Mouse (Mus musculus) spleen, adult 2 months (tissue): ENCODE measurements around the gene Ldlrad3. TPM values are rescaled to one million over a fixed set of nuclear protein-coding genes. Genes with fewer than 3 reads are reported as not detected.

Source experiments
- DNase-seq, 2 experiments: peaks; one replicate each; pipeline versions ENCODE4 v3.0.0 to v3.0.0-alpha.2; 2012 to 2021; ENCODE audit warnings: low spot score in 2 of 2, low read depth in 1 of 2
- H3K27ac ChIP-seq: fragments of 200-500 bp; 2 replicates; pipeline ENCODE4 v1.5.1; 2012; ENCODE audit warnings: low read length, inconsistent platforms; ENCODE audit not compliant: insufficient read depth
- H3K27me3 ChIP-seq: fragments of 200-500 bp; 2 replicates; pipeline ENCODE4 v1.6.1; 2012; ENCODE audit warnings: mild to moderate bottlenecking, moderate library complexity, low read length, inconsistent platforms; ENCODE audit not compliant: control insufficient read depth, insufficient read depth
- H3K36me3 ChIP-seq: fragments of 200-500 bp; 2 replicates; pipeline ENCODE4 v1.6.1; 2012; ENCODE audit warnings: mild to moderate bottlenecking, low read length, inconsistent platforms; ENCODE audit not compliant: control insufficient read depth, insufficient read depth
- H3K4me1 ChIP-seq: fragments of 200-500 bp; 2 replicates; pipeline ENCODE4 v1.6.1; 2011; ENCODE audit warnings: inconsistent platforms; ENCODE audit not compliant: control insufficient read depth, insufficient read depth, insufficient read length
- H3K4me3 ChIP-seq: fragments of 200-500 bp; 2 replicates; pipeline ENCODE4 v1.5.1; 2011; ENCODE audit warnings: mild to moderate bottlenecking, inconsistent platforms; ENCODE audit not compliant: insufficient read depth, insufficient read length; ENCODE audit errors: extremely low read depth
- CTCF ChIP-seq: fragments of 200-500 bp; IDR thresholded peaks from 2 replicates; pipeline ENCODE4 v1.5.1; 2011; ENCODE audit warnings: mild to moderate bottlenecking, inconsistent platforms; ENCODE audit not compliant: insufficient read depth, insufficient read length, insufficient replicate concordance; ENCODE audit errors: extremely low read depth
- POLR2A ChIP-seq: fragments of 200-500 bp; IDR thresholded peaks from 2 replicates; pipeline ENCODE4 v1.6.1; 2011; ENCODE audit warnings: low read depth, low read length, inconsistent platforms
- WGBS: fragments of 180-500 bp; shearing (Covaris S2); methylation state at CpG from one replicate; pipeline ENCODE4 v1.1.7; 2018; 5-methylcytosine and 5-hydroxymethylcytosine counted together
- polyA plus RNA-seq: library from polyadenylated mRNA; depleted of rRNA; stranded (reverse); fragments of >200 nt; gene quantifications from 2 replicates; pipeline ENCODE4 v1.2.3, GENCODE M21; 2012

Ldlrad3 gene
- polyA plus RNA-seq, 1 experiment: 3.5 TPM

- H3K4me1 ChIP-seq: peaks cover 5% of the 10 kb centered on the region; the same call in 1 of the 2 replicates
- H3K27me3 ChIP-seq: no peaks in the 10 kb centered on the region
- DNase-seq: no peak
- H3K36me3 ChIP-seq: no peaks in the 10 kb centered on the region
- WGBS: 90% methylated on average over 6 of the region's 6 CpGs
- TF ChIP-seq CTCF (no peak), POLR2A (no peak)
- H3K27ac ChIP-seq: no peak overlapping the region
- H3K4me3 ChIP-seq: no peak overlapping the region
These were observed 204.2 kb downstream of the Ldlrad3 start for GRCm38 (mm10) chr2:101981964-101982498.

- no peak overlapping the region for H3K27ac ChIP-seq
- no peak for DNase-seq
- WGBS: 85% methylated on average over 2 of the region's 2 CpGs
These were observed 205.0 kb downstream of the Ldlrad3 start for GRCm38 (mm10) chr2:101981211-101981610.

GRCm38 (mm10) chr2:101980456-101980947, 205.7 kb downstream of the Ldlrad3 start:
- TF ChIP-seq POLR2A (no peak), CTCF (no peak)
- H3K27ac ChIP-seq: no peak overlapping the region
- 92% methylated on average over 8 of the region's 8 CpGs for WGBS
- H3K4me1 ChIP-seq: peaks cover 2% of the 10 kb centered on the region; the same call in 1 of the 2 replicates
- no peaks in the 10 kb centered on the region for H3K27me3 ChIP-seq
- H3K4me3 ChIP-seq: no peak overlapping the region
- no peak for DNase-seq
- no peaks in the 10 kb centered on the region for H3K36me3 ChIP-seq

More at GRCm38 (mm10) chr2:101981211-101981610, 205.0 kb downstream of the Ldlrad3 start:
- Histone ChIP-seq H3K4me1 (peaks cover 5% of the 10 kb centered on the region; the same call in 1 of the 2 replicates), H3K27me3 (no peaks in the 10 kb centered on the region), H3K36me3 (no peaks in the 10 kb centered on the region), H3K4me3 (no peak overlapping the region)
- no peak for TF ChIP-seq CTCF
- no peak for TF ChIP-seq POLR2A

GRCm38 (mm10) chr2:101978534-101979525, 207.4 kb downstream of the Ldlrad3 start:
- WGBS: 71% methylated on average over 21 of the region's 21 CpGs
- no peak for DNase-seq

GRCm38 (mm10) chr2:101976399-101977064, 209.7 kb downstream of the Ldlrad3 start:
- TF ChIP-seq POLR2A (no peak), CTCF (no peak)
- Histone ChIP-seq H3K4me1 (no peaks in the 10 kb centered on the region; the same call in 1 of the 2 replicates), H3K27ac (no peak overlapping the region), H3K4me3 (no peak overlapping the region), H3K27me3 (no peaks in the 10 kb centered on the region), H3K36me3 (no peaks in the 10 kb centered on the region)
- WGBS: 91% methylated on average over 7 of the region's 7 CpGs
- DNase-seq: no peak

More at GRCm38 (mm10) chr2:101978534-101979525, 207.4 kb downstream of the Ldlrad3 start:
- no peaks in the 10 kb centered on the region for H3K27me3 ChIP-seq
- H3K4me1 ChIP-seq: peaks cover 2% of the 10 kb centered on the region; the same call in 1 of the 2 replicates
- no peak overlapping the region for H3K27ac ChIP-seq
- no peak for TF ChIP-seq CTCF
- TF ChIP-seq POLR2A: no peak
- H3K4me3 ChIP-seq: no peak overlapping the region
- H3K36me3 ChIP-seq: no peaks in the 10 kb centered on the region

- DNase-seq: no peak
- Histone ChIP-seq H3K27ac (no peak overlapping the region), H3K36me3 (no peaks in the 10 kb centered on the region), H3K4me3 (no peak overlapping the region), H3K4me1 (no peaks in the 10 kb centered on the region), H3K27me3 (no peaks in the 10 kb centered on the region)
- WGBS: 86% methylated on average over 3 of the region's 3 CpGs
- TF ChIP-seq POLR2A (no peak), CTCF (no peak)
These were observed 212.4 kb downstream of the Ldlrad3 start for GRCm38 (mm10) chr2:101973810-101974209.
